Mouse (Mus musculus) limb, embryonic 13.5 days (tissue): ENCODE results near the gene Tex22. TPM values are rescaled to one million over a fixed set of nuclear protein-coding genes. Genes with fewer than 3 reads are reported as not detected.

Source experiments
- ATAC-seq: fragments of 200-750 bp; cut with Nextera tagmentation; 2 replicates; pipeline ENCODE4 v1.8.0; 2017; ENCODE audit warnings: low read depth, moderate number of reproducible peaks, moderate TSS enrichment; ENCODE audit not compliant: low FRiP score
- H3K27ac ChIP-seq: fragments of 300-500 bp; sonication (generic); 2 replicates; pipeline ENCODE4 v1.5.1; 2015; ENCODE audit warnings: inconsistent platforms, mild to moderate bottlenecking, moderate library complexity
- H3K27me3 ChIP-seq: fragments of 300-500 bp; sonication (generic); 2 replicates; pipeline ENCODE4 v1.6.1; 2015; ENCODE audit warnings: mild to moderate bottlenecking, inconsistent platforms
- H3K36me3 ChIP-seq: fragments of 300-500 bp; sonication (generic); 2 replicates; pipeline ENCODE4 v1.6.1; 2015; ENCODE audit warnings: inconsistent platforms, mild to moderate bottlenecking, moderate library complexity
- H3K4me1 ChIP-seq: fragments of 300-500 bp; sonication (generic); 2 replicates; pipeline ENCODE4 v1.6.1; 2015; ENCODE audit warnings: inconsistent platforms
- H3K4me2 ChIP-seq: fragments of 300-500 bp; sonication (generic); replicated peaks from 2 replicates; pipeline ENCODE4 v1.6.1; 2015; ENCODE audit warnings: inconsistent platforms, mild to moderate bottlenecking, moderate library complexity
- H3K4me3 ChIP-seq: fragments of 300-500 bp; sonication (generic); 2 replicates; pipeline ENCODE4 v1.5.1; 2015; ENCODE audit warnings: moderate library complexity, mild to moderate bottlenecking, inconsistent platforms
- H3K9ac ChIP-seq: fragments of 300-500 bp; sonication (generic); 2 replicates; pipeline ENCODE4 v1.6.1; 2015; ENCODE audit warnings: mild to moderate bottlenecking, inconsistent platforms
- H3K9me3 ChIP-seq: fragments of 300-500 bp; sonication (generic); 2 replicates; pipeline ENCODE4 v1.6.1; 2016; ENCODE audit warnings: inconsistent platforms
- WGBS: fragments of 180-500 bp; shearing (Covaris S2); methylation state at CpG from one replicate; pipeline ENCODE4 v1.1.7; 2015; 5-methylcytosine and 5-hydroxymethylcytosine counted together
- polyA plus RNA-seq: library from polyadenylated mRNA; unstranded; fragments of >200 nt; fragmentation: Nextera tagmentation; extraction: Ambion mirVana; gene quantifications from 2 replicates; pipeline ENCODE4 v1.2.1, GENCODE M21; 2015

Gene Tex22
- polyA plus RNA-seq, 1 experiment from 2014 or later, result 0.14 TPM

GRCm38 (mm10) chr12:113041481-113042439 lies 32.5 kb upstream of the Tex22 start:
- Histone ChIP-seq H3K4me2 (no peak overlapping the region), H3K9ac (no peak overlapping the region), H3K9me3 (no peaks in the 10 kb centered on the region), H3K4me1 (0 out of 2 replicates have a peak, but pooled peaks cover 4% of the 10 kb centered on the region), H3K27me3 (no peaks in the 10 kb centered on the region), H3K36me3 (peaks cover 25% of the 10 kb centered on the region), H3K27ac (no peak overlapping the region), H3K4me3 (no peak overlapping the region)
- WGBS, result 83% methylated on average over 15 of the region's 15 CpGs
- ATAC-seq, result no peak

GRCm38 (mm10) chr12:113042543-113042942 lies 31.8 kb upstream of the Tex22 start:
- Histone ChIP-seq H3K36me3 (peaks cover 33% of the 10 kb centered on the region), H3K4me3 (no peak overlapping the region), H3K4me1 (0 out of 2 replicates have a peak, but pooled peaks cover 12% of the 10 kb centered on the region), H3K4me2 (no peak overlapping the region), H3K27me3 (no peaks in the 10 kb centered on the region), H3K27ac (no peak overlapping the region), H3K9me3 (no peaks in the 10 kb centered on the region), H3K9ac (no peak overlapping the region)
- 88% methylated on average over 2 of the region's 2 CpGs for WGBS
- no peak for ATAC-seq

GRCm38 (mm10) chr12:113044916-113045677 lies 29.2 kb upstream of the Tex22 start:
- Histone ChIP-seq H3K27me3 (no peaks in the 10 kb centered on the region), H3K4me2 (no peak overlapping the region), H3K27ac (no peak overlapping the region), H3K4me3 (no peak overlapping the region), H3K9ac (no peak overlapping the region), H3K9me3 (no peaks in the 10 kb centered on the region), H3K4me1 (0 out of 2 replicates have a peak, but pooled peaks cover 13% of the 10 kb centered on the region), H3K36me3 (peaks cover 49% of the 10 kb centered on the region)
- no peak for ATAC-seq
- WGBS, result 81% methylated on average over 3 of the region's 3 CpGs

- no peak overlapping the region for H3K9ac ChIP-seq
These were observed 27.4 kb upstream of the Tex22 start for GRCm38 (mm10) chr12:113046861-113047260.

GRCm38 (mm10) chr12:113048103-113048502 lies 26.2 kb upstream of the Tex22 start:
- peaks cover 74% of the 10 kb centered on the region for H3K36me3 ChIP-seq
- ATAC-seq, result no peak
- H3K4me3 ChIP-seq, result no peak overlapping the region
- no peaks in the 10 kb centered on the region for H3K9me3 ChIP-seq
- WGBS, result 90% methylated on average over 5 of the region's 5 CpGs
- no peak overlapping the region for H3K27ac ChIP-seq
- H3K9ac ChIP-seq, result no peak overlapping the region
- H3K27me3 ChIP-seq, result no peaks in the 10 kb centered on the region
- H3K4me1 ChIP-seq, result peaks cover 23% of the 10 kb centered on the region
- H3K4me2 ChIP-seq, result no peak overlapping the region

More at GRCm38 (mm10) chr12:113046861-113047260, 27.4 kb upstream of the Tex22 start:
- Histone ChIP-seq H3K4me3 (no peak overlapping the region), H3K9me3 (no peaks in the 10 kb centered on the region), H3K4me1 (peaks cover 19% of the 10 kb centered on the region), H3K36me3 (peaks cover 65% of the 10 kb centered on the region), H3K27ac (no peak overlapping the region), H3K27me3 (no peaks in the 10 kb centered on the region), H3K4me2 (no peak overlapping the region)
- WGBS, result 90% methylated on average over 15 of the region's 15 CpGs
- ATAC-seq, result no peak

GRCm38 (mm10) chr12:113049836-113050235 lies 24.5 kb upstream of the Tex22 start:
- no peak overlapping the region for H3K4me2 ChIP-seq
- no peaks in the 10 kb centered on the region for H3K9me3 ChIP-seq
- no peak for ATAC-seq
- H3K27ac ChIP-seq, result no peak overlapping the region
- WGBS, result 93% methylated on average over 9 of the region's 9 CpGs
- H3K4me3 ChIP-seq, result no peak overlapping the region
- peaks cover 83% of the 10 kb centered on the region for H3K36me3 ChIP-seq
- H3K27me3 ChIP-seq, result no peaks in the 10 kb centered on the region
- H3K9ac ChIP-seq, result no peak overlapping the region
- H3K4me1 ChIP-seq, result peaks cover 23% of the 10 kb centered on the region

GRCm38 (mm10) chr12:113050671-113051070 lies 23.6 kb upstream of the Tex22 start:
- peaks cover 23% of the 10 kb centered on the region for H3K4me1 ChIP-seq
- peaks cover 86% of the 10 kb centered on the region for H3K36me3 ChIP-seq
- H3K27me3 ChIP-seq, result no peaks in the 10 kb centered on the region
- H3K27ac ChIP-seq, result 0 out of 2 replicates have a peak overlapping the region, but pooled peaks have one; percentile 28
- no peak overlapping the region for H3K4me2 ChIP-seq
- no peaks in the 10 kb centered on the region for H3K9me3 ChIP-seq
- no peak overlapping the region for H3K9ac ChIP-seq
- no peak for ATAC-seq
- 68% methylated on average over 12 of the region's 12 CpGs for WGBS
- H3K4me3 ChIP-seq, result no peak overlapping the region

- ATAC-seq, result peak; percentile 38; the same call in 1 of the 2 replicates
- no peaks in the 10 kb centered on the region for H3K27me3 ChIP-seq
- peaks cover 23% of the 10 kb centered on the region for H3K4me1 ChIP-seq
- H3K4me2 ChIP-seq, result no peak overlapping the region
- 36% methylated on average over 9 of the region's 9 CpGs for WGBS
- peak overlapping the region; percentile 80 for H3K27ac ChIP-seq
- peaks cover 87% of the 10 kb centered on the region for H3K36me3 ChIP-seq
- no peak overlapping the region for H3K4me3 ChIP-seq
- peak overlapping the region; percentile 55 for H3K9ac ChIP-seq
- H3K9me3 ChIP-seq, result no peaks in the 10 kb centered on the region
These were observed 22.5 kb upstream of the Tex22 start for GRCm38 (mm10) chr12:113051628-113052403.

GRCm38 (mm10) chr12:113056089-113056488 lies 18.2 kb upstream of the Tex22 start:
- Histone ChIP-seq H3K9ac (no peak overlapping the region), H3K27me3 (no peaks in the 10 kb centered on the region), H3K4me2 (no peak overlapping the region), H3K4me1 (peaks cover 12% of the 10 kb centered on the region), H3K36me3 (peaks cover 92% of the 10 kb centered on the region), H3K27ac (no peak overlapping the region), H3K9me3 (no peaks in the 10 kb centered on the region), H3K4me3 (no peak overlapping the region)
- WGBS, result 94% methylated on average over 8 of the region's 8 CpGs
- no peak for ATAC-seq

GRCm38 (mm10) chr12:113060178-113060577 lies 14.1 kb upstream of the Tex22 start:
- WGBS, result 96% methylated on average over 5 of the region's 5 CpGs
- Histone ChIP-seq H3K4me1 (no peaks in the 10 kb centered on the region), H3K9ac (no peak overlapping the region), H3K27ac (no peak overlapping the region), H3K4me3 (no peak overlapping the region), H3K4me2 (no peak overlapping the region), H3K36me3 (peaks cover 98% of the 10 kb centered on the region), H3K27me3 (no peaks in the 10 kb centered on the region), H3K9me3 (no peaks in the 10 kb centered on the region)
- ATAC-seq, result no peak

- Histone ChIP-seq H3K27me3 (no peaks in the 10 kb centered on the region), H3K36me3 (peaks cover 97% of the 10 kb centered on the region), H3K9me3 (no peaks in the 10 kb centered on the region), H3K27ac (no peak overlapping the region), H3K9ac (no peak overlapping the region), H3K4me2 (no peak overlapping the region), H3K4me3 (no peak overlapping the region), H3K4me1 (no peaks in the 10 kb centered on the region)
- no peak for ATAC-seq
- 92% methylated on average over 9 of the region's 9 CpGs for WGBS
These were observed 12.7 kb upstream of the Tex22 start for GRCm38 (mm10) chr12:113061606-113062005.
